Mouse (Mus musculus): ENCODE results near the gene Asap2. TPM values are rescaled to one million over a fixed set of nuclear protein-coding genes. Genes with fewer than 3 reads are reported as not detected.

Asap2 gene
- polyA plus RNA-seq, 1 experiment from 2014 or later: 3.3 TPM

DNA sequence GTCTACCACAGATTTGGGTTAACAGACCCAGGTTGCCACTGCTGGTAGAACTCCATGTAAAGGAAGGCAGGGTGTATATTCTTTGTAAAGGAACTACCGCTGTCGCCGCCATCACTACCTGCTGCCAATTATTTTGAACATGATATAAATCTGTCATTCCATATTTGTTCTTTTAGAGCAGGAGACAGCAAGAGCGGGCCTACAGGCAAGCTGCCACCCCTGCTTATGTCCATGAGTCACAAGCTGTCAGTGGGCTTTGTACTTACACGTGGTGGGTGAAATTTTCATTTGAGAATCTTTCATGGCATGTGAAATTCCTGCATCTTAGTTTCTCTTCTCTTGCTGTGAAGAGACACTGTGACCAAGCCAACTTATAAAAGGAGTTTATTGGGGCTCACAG lies 273.0 kb downstream of the Asap2 start:
- H3K36me3 ChIP-seq (ENCODE audit: control insufficient read depth, insufficient read depth): peaks cover 32% of the 10 kb centered on the region
- H3K9ac ChIP-seq (ENCODE audit: low read depth, low read length): no peak overlapping the region
- H3K9me3 ChIP-seq (ENCODE audit: control insufficient read depth): no peaks in the 10 kb centered on the region
- no peaks in the 10 kb centered on the region for H3K27me3 ChIP-seq (replicated peaks; ENCODE audit: control insufficient read depth, insufficient read depth, low read length)
- TF ChIP-seq CTCF (IDR thresholded peaks at IDR 0.05; ENCODE audit: low read depth): no peak
- WGBS: 92% methylated on average over 5 of the region's 5 CpGs
- no peak for ATAC-seq
- no peak overlapping the region for H3K4me3 ChIP-seq (ENCODE audit: low read depth, low read length)
- no peak overlapping the region for H3K27ac ChIP-seq (ENCODE audit: low read depth, low read length)
- no peak overlapping the region for H3K4me2 ChIP-seq (replicated peaks; ENCODE audit: low read depth)
- H3K4me1 ChIP-seq (replicated peaks; ENCODE audit: control insufficient read depth, insufficient read depth, low read length): no peaks in the 10 kb centered on the region

DNA sequence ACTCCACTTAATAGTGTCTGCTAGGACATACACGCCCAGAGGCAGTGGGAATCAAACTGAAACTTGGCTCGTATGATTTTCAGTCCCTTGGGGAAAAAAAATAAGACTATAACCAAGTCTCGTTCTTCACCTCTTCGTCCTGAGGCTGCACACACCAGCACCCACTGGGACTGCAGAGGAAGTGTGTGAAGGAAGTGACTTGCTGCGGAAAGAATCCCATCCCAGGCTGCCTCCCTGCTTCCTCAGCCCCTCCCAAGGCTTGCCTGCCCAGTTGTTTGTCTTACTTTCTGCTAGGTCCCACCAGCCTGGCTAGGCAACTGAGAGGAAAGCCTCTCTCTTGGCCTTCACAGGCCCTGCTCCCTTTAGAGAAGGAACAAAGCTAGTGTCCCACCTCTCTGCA lies 274.0 kb downstream of the Asap2 start:
- Histone ChIP-seq H3K9me3 (ENCODE audit: control insufficient read depth) (no peaks in the 10 kb centered on the region), H3K27ac (ENCODE audit: low read depth, low read length) (peak overlapping the region; percentile 46; the same call in 1 of the 2 replicates), H3K4me1 (replicated peaks; ENCODE audit: control insufficient read depth, insufficient read depth, low read length) (no peaks in the 10 kb centered on the region), H3K36me3 (ENCODE audit: control insufficient read depth, insufficient read depth) (peaks cover 36% of the 10 kb centered on the region), H3K4me2 (replicated peaks; ENCODE audit: low read depth) (no peak overlapping the region), H3K4me3 (ENCODE audit: low read depth, low read length) (no peak overlapping the region), H3K9ac (ENCODE audit: low read depth, low read length) (no peak overlapping the region), H3K27me3 (replicated peaks; ENCODE audit: control insufficient read depth, insufficient read depth, low read length) (no peaks in the 10 kb centered on the region)
- WGBS: 66% methylated on average over 5 of the region's 5 CpGs
- no peak for TF ChIP-seq CTCF (IDR thresholded peaks at IDR 0.05; ENCODE audit: low read depth)
- ATAC-seq: no peak

DNA sequence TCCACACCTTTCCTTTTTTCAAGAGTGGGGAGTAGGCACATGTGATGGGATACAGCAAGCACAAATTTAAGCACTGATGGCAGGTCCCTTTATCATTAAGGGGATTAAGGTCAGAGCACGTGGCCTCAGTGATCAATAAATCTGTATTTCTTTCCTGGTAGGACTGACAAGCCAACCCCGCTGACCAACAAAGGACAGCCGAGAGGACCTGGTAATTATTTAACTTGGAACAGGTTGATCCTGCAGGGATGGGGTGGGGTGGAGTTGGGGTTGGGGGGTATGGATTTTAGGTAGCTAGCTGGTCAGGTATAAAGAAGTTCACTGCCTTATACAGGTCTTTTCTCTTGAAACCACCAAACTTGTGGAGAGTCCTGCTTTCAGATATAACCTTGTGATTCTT lies 274.7 kb downstream of the Asap2 start:
- 55% methylated on average over 3 of the region's 3 CpGs for WGBS
- no peak overlapping the region for H3K4me3 ChIP-seq (ENCODE audit: low read depth, low read length)
- H3K9ac ChIP-seq (ENCODE audit: low read depth, low read length): no peak overlapping the region
- H3K4me1 ChIP-seq (replicated peaks; ENCODE audit: control insufficient read depth, insufficient read depth, low read length): no peaks in the 10 kb centered on the region
- H3K36me3 ChIP-seq (ENCODE audit: control insufficient read depth, insufficient read depth): peaks cover 37% of the 10 kb centered on the region
- no peak for TF ChIP-seq CTCF (IDR thresholded peaks at IDR 0.05; ENCODE audit: low read depth)
- peak overlapping the region; percentile 46; the same call in 1 of the 2 replicates for H3K27ac ChIP-seq (ENCODE audit: low read depth, low read length)
- ATAC-seq: no peak
- no peak overlapping the region for H3K4me2 ChIP-seq (replicated peaks; ENCODE audit: low read depth)
- no peaks in the 10 kb centered on the region for H3K9me3 ChIP-seq (ENCODE audit: control insufficient read depth)
- no peaks in the 10 kb centered on the region for H3K27me3 ChIP-seq (replicated peaks; ENCODE audit: control insufficient read depth, insufficient read depth, low read length)

DNA sequence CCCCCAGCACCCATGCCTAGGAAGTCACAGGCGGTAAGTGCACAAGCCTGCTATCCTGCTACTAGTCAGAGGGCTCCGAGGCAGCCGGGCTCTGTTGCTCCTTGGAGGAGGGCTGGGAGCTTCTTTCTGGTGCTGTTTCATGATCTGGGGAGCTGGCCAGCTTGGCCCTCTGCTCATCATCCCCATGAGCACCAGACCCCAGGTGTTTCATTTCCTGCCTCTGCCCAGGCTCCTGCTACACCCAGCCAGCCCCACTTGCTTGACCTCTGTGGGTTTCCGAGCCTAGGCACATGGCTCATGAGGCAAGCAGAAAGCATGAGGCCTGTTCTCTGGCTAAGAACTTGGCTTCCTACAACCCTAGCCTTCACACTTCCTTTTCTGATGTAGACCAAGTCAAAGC lies 275.2 kb downstream of the Asap2 start:
- TF ChIP-seq CTCF (IDR thresholded peaks at IDR 0.05; ENCODE audit: low read depth): no peak
- Histone ChIP-seq H3K36me3 (ENCODE audit: control insufficient read depth, insufficient read depth) (peaks cover 37% of the 10 kb centered on the region), H3K9me3 (ENCODE audit: control insufficient read depth) (no peaks in the 10 kb centered on the region), H3K4me2 (replicated peaks; ENCODE audit: low read depth) (no peak overlapping the region), H3K27ac (ENCODE audit: low read depth, low read length) (no peak overlapping the region), H3K27me3 (replicated peaks; ENCODE audit: control insufficient read depth, insufficient read depth, low read length) (no peaks in the 10 kb centered on the region), H3K4me3 (ENCODE audit: low read depth, low read length) (no peak overlapping the region), H3K9ac (ENCODE audit: low read depth, low read length) (no peak overlapping the region), H3K4me1 (replicated peaks; ENCODE audit: control insufficient read depth, insufficient read depth, low read length) (no peaks in the 10 kb centered on the region)
- ATAC-seq: no peak
- 83% methylated on average over 4 of the region's 4 CpGs for WGBS

DNA sequence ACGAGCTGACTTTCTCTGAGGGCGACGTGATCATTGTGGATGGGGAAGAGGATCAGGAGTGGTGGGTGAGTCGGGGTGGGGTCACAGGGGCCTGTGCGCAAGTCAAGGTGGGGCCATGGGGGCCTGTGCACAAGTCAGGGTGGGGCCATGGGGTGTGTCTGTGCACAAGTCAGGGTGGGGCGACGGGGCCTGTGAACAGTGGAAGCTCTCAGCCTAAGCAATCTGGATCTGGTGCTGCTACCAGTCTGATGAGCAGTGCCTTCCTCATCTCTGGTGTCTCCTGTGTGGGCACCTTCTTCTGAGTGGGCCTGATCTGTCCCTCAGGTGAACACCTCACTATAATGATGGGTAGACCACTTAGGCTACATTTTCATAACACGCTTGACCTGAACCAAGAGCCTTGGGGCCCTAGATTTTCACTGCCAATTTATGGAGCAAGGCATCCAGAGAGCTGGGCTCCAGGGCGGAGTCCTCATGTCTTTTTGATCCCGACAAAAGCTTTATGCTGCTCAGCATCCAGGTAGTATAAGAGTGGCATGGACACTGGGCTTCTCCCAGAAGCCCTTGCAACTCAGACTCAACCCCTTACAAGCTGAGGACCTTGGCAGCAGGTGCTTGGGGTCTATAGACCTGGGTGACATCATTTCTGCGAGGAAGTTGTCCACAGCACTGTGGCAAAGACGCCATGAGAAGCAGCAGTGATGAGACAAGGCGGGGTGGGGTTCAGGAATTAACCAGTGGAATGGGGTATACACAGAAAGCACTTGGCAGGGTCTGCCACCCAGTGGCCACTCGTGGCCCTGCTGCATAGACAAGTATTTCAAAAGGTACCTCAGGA lies 275.9 kb downstream of the Asap2 start:
- Histone ChIP-seq H3K36me3 (ENCODE audit: control insufficient read depth, insufficient read depth) (peaks cover 44% of the 10 kb centered on the region), H3K9ac (ENCODE audit: low read depth, low read length) (no peak overlapping the region), H3K27me3 (replicated peaks; ENCODE audit: control insufficient read depth, insufficient read depth, low read length) (no peaks in the 10 kb centered on the region), H3K4me1 (replicated peaks; ENCODE audit: control insufficient read depth, insufficient read depth, low read length) (no peaks in the 10 kb centered on the region), H3K27ac (ENCODE audit: low read depth, low read length) (no peak overlapping the region), H3K9me3 (ENCODE audit: control insufficient read depth) (no peaks in the 10 kb centered on the region), H3K4me3 (ENCODE audit: low read depth, low read length) (no peak overlapping the region), H3K4me2 (replicated peaks; ENCODE audit: low read depth) (no peak overlapping the region)
- TF ChIP-seq CTCF (IDR thresholded peaks at IDR 0.05; ENCODE audit: low read depth): peak; percentile 87
- WGBS: 56% methylated on average over 14 of the region's 14 CpGs
- ATAC-seq: peak; percentile 39; the same call in 1 of the 2 replicates

DNA sequence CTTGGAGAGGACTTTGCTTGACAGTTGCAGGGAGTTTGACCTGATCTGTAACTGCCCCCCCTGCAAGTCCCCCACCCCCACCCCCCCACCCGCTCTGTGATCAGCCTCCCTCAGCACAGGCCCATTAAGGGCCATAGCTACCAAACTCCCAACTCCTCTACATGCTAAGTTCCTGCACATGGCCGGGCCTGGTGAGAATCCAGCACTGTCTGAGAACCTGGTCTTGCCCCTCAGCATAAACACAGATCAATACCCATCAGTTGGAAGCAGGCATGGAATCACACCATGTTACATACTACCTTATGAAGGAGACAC lies 276.5 kb downstream of the Asap2 start:
- ATAC-seq: no peak
- TF ChIP-seq CTCF (IDR thresholded peaks at IDR 0.05; ENCODE audit: low read depth): no peak

More for the DNA sequence above, 276.5 kb downstream of the Asap2 start:
- H3K27ac ChIP-seq (ENCODE audit: low read depth, low read length): no peak overlapping the region
- H3K27me3 ChIP-seq (replicated peaks; ENCODE audit: control insufficient read depth, insufficient read depth, low read length): no peaks in the 10 kb centered on the region
- H3K9ac ChIP-seq (ENCODE audit: low read depth, low read length): no peak overlapping the region
- H3K4me3 ChIP-seq (ENCODE audit: low read depth, low read length): no peak overlapping the region
- no peaks in the 10 kb centered on the region for H3K4me1 ChIP-seq (replicated peaks; ENCODE audit: control insufficient read depth, insufficient read depth, low read length)
- whole genome bisulfite sequencing: 83% methylated on average over 2 of the region's 2 CpGs
- no peaks in the 10 kb centered on the region for H3K9me3 ChIP-seq (ENCODE audit: control insufficient read depth)
- no peak overlapping the region for H3K4me2 ChIP-seq (replicated peaks; ENCODE audit: low read depth)
- peaks cover 50% of the 10 kb centered on the region for H3K36me3 ChIP-seq (ENCODE audit: control insufficient read depth, insufficient read depth)

Data from intestine, postnatal 0 days (tissue).